Mouse (Mus musculus) cerebellum, adult 2 months (tissue): ENCODE results near the gene Arid5a.

Experiments
- CTCF ChIP-seq: fragments of 200-500 bp; IDR thresholded peaks from 2 replicates; pipeline ENCODE4 v1.5.1; 2011; ENCODE audit warnings: low read depth, mild to moderate bottlenecking, control low read depth, low read length, moderate library complexity, borderline replicate concordance; ENCODE audit not compliant: insufficient read depth
- POLR2A ChIP-seq: fragments of 200-500 bp; IDR thresholded peaks from 2 replicates; pipeline ENCODE4 v1.6.1; 2011; ENCODE audit warnings: low read length, control low read depth, borderline replicate concordance; ENCODE audit not compliant: insufficient read depth

DNA sequence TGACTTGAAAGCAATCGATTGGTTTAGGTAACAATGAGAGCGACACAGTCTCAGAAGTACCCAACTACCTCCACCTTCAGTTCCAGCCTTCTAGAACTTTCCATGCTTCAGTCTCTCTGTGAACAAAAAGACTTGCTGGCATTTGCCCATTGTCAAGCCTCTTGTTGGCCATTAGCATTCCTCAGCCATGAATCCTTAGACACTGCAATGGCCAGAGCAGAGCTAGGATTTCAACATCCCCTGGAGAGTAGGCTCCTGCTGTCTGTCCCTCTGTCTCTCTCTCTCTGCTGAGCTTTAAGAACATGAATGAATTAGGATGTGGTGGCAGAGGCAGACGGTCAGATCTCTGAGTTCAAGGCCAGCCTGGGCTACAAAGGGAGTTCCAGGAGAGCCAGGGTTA lies 26.6 kb upstream of the Arid5a start:
- TF ChIP-seq CTCF, result no peak
- no peak for TF ChIP-seq POLR2A
